Mouse (Mus musculus): ENCODE measurements around the gene Tpm3. TPM values are rescaled to one million over a fixed set of nuclear protein-coding genes. Genes with fewer than 3 reads are reported as not detected.

Gene Tpm3
- polyA plus RNA-seq, 1 experiment from 2014 or later = 499 TPM

DNA sequence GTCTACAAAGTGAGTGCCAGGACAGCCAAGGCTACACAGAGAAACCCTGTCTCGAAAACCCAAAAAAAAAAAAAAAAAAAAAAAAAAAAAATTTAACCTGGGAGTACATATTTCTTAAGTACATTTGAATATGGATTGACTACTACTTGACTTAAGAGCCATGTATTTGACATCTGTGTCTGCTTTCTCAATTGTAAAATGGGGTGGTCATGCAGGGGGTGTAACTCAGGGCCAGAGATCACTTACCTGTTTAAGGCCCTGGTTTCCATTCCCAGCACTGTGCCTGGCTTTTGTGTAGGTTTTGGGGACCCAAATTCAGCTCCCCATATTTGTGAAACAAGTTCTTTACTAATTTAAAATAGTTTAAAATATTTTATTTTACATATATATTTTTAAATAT is 65.2 kb downstream of the Tpm3 start:
- H3K4me2 ChIP-seq = no peak overlapping the region
- ATAC-seq (ENCODE audit: low FRiP score) = no peak
- no peak overlapping the region for H3K4me3 ChIP-seq (ENCODE audit: low read depth, low read length)
- WGBS = 60% methylated on average over 1 of the region's 1 CpGs
- DNase-seq (ENCODE audit: low spot score, missing footprints) = peak; percentile 80
- no peaks in the 10 kb centered on the region for H3K9me3 ChIP-seq (ENCODE audit: control insufficient read depth, low read length)
- H3K36me3 ChIP-seq (ENCODE audit: control insufficient read depth, insufficient read depth, low read length) = no peaks in the 10 kb centered on the region
- no peaks in the 10 kb centered on the region for H3K27me3 ChIP-seq (ENCODE audit: control insufficient read depth, insufficient read depth, low read length)
- H3K27ac ChIP-seq (ENCODE audit: low read depth, low read length) = no peak overlapping the region
- H3K4me1 ChIP-seq (ENCODE audit: control insufficient read depth, insufficient read depth, low read length) = no peaks in the 10 kb centered on the region
- no peak overlapping the region for H3K9ac ChIP-seq (ENCODE audit: low read length)

DNA sequence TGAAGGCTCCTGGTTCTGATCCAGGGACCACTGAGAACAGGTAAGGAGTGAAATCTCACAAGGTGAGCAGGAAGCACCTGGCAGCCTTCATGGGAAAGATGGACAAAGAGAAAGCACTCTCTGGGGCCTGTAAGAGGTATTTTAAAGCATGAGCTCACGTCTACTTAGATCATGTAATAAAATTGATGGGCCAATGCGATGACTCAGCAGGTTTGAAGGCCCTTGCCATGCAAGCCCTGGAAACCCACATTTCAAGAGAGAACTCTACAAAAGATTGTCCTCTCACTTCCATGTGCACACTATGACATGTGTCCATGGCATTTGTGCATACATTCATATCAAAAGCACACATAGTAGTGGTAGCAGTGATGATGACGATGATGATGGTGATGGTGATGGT is 67.5 kb downstream of the Tpm3 start:
- H3K4me3 ChIP-seq (ENCODE audit: low read depth, low read length) = no peak overlapping the region
- DNase-seq (ENCODE audit: low spot score, missing footprints) (no peak), ATAC-seq (ENCODE audit: low FRiP score) (no peak)
- H3K9ac ChIP-seq (ENCODE audit: low read length) = no peak overlapping the region
- no peaks in the 10 kb centered on the region for H3K9me3 ChIP-seq (ENCODE audit: control insufficient read depth, low read length)
- no peak overlapping the region for H3K4me2 ChIP-seq
- no peaks in the 10 kb centered on the region for H3K27me3 ChIP-seq (ENCODE audit: control insufficient read depth, insufficient read depth, low read length)
- H3K36me3 ChIP-seq (ENCODE audit: control insufficient read depth, insufficient read depth, low read length) = no peaks in the 10 kb centered on the region
- no peak overlapping the region for H3K27ac ChIP-seq (ENCODE audit: low read depth, low read length)
- 94% methylated on average over 3 of the region's 3 CpGs for WGBS
- no peaks in the 10 kb centered on the region for H3K4me1 ChIP-seq (ENCODE audit: control insufficient read depth, insufficient read depth, low read length)

DNA sequence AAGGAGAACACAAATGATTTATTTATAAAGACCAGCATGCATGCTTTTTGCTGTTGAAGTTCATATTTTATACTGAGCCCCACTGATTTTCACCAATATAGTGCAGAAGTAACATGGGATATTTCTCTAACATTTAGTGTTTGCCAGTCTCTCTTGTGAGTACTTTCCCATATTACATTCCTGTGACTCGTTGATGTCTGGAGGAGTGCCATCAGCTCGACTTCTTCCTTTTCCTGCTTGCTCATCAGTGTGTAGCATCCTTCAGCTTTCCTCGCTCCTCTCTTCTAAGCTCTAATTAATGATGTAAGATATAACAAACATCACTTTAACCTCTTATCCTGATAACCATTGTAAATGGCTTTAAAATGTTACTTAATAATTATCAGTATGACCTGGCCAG is 73.0 kb downstream of the Tpm3 start:
- Histone ChIP-seq H3K4me3 (ENCODE audit: low read depth, low read length) (no peak overlapping the region), H3K27ac (ENCODE audit: low read depth, low read length) (no peak overlapping the region), H3K27me3 (ENCODE audit: control insufficient read depth, insufficient read depth, low read length) (no peaks in the 10 kb centered on the region), H3K4me2 (no peak overlapping the region), H3K4me1 (ENCODE audit: control insufficient read depth, insufficient read depth, low read length) (no peaks in the 10 kb centered on the region), H3K9me3 (ENCODE audit: control insufficient read depth, low read length) (no peaks in the 10 kb centered on the region), H3K36me3 (ENCODE audit: control insufficient read depth, insufficient read depth, low read length) (no peaks in the 10 kb centered on the region), H3K9ac (ENCODE audit: low read length) (no peak overlapping the region)
- no peak for ATAC-seq (ENCODE audit: low FRiP score)
- DNase-seq (ENCODE audit: low spot score, missing footprints) = no peak
- 80% methylated on average over 3 of the region's 3 CpGs for WGBS

DNA sequence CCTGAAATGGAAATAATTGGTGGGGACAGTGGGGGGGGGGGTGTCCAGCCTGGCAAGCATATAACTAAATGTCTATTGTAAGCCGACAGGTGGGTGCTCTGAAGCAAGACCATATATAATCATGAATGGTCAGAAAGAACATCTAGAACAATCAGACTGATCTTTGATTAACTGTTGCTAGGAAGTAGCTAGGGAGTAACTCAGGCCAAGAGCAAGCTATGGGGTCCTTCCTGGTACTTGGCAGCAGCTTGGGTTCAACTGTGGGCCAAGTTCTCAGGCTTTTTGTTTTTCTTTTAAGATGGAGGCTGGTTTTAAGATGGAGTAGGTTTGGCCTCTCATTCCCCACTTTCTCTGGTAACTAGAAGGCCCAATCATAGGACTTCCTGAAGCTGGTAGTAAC is 74.2 kb downstream of the Tpm3 start:
- Histone ChIP-seq H3K36me3 (ENCODE audit: control insufficient read depth, insufficient read depth, low read length) (no peaks in the 10 kb centered on the region), H3K4me1 (ENCODE audit: control insufficient read depth, insufficient read depth, low read length) (no peaks in the 10 kb centered on the region), H3K9ac (ENCODE audit: low read length) (no peak overlapping the region), H3K4me3 (ENCODE audit: low read depth, low read length) (no peak overlapping the region), H3K4me2 (no peak overlapping the region), H3K27me3 (ENCODE audit: control insufficient read depth, insufficient read depth, low read length) (no peaks in the 10 kb centered on the region), H3K9me3 (ENCODE audit: control insufficient read depth, low read length) (no peaks in the 10 kb centered on the region), H3K27ac (ENCODE audit: low read depth, low read length) (no peak overlapping the region)
- 96% methylated on average over 1 of the region's 1 CpGs for WGBS
- DNase-seq (ENCODE audit: low spot score, missing footprints) = peak; percentile 23
- no peak for ATAC-seq (ENCODE audit: low FRiP score)

MicroRNAs within 50 kb of the gene (microRNA counts, 519-probe panel; counts per million panel counts)
- 4,832 counts per million, percentile 48 among the panel's probes with 10 or more counts for microRNA mmu-miR-190b

Small RNA genes lying within 50 kb of the gene (microRNA-seq; reads per million reads assigned to microRNA genes)
- gene Mir190b = 35.8 reads per million, percentile 42 among the genes with 10 or more reads in this experiment

Other genes with a start within 250 kb of the Tpm3 start
- gene She, start 241.3 kb upstream of the Tpm3 start, polyA plus RNA-seq (2014; fragmentation: Nextera tagmentation; extraction: Ambion mirVana) = 2.0 and 2.3 TPM in 2 replicates
- 0.36 and 0.45 TPM in 2 replicates for gene Il6ra, start 159.5 kb upstream of the Tpm3 start, polyA plus RNA-seq (2014; fragmentation: Nextera tagmentation; extraction: Ambion mirVana)
- 8.0 and 11.4 TPM in 2 replicates for gene Atp8b2, start 109.1 kb upstream of the Tpm3 start, polyA plus RNA-seq (2014; fragmentation: Nextera tagmentation; extraction: Ambion mirVana)
- 173 and 176 TPM in 2 replicates for gene Hax1, start 73.9 kb upstream of the Tpm3 start, polyA plus RNA-seq (2014; fragmentation: Nextera tagmentation; extraction: Ambion mirVana)
- gene 4933434E20Rik, start 21.0 kb upstream of the Tpm3 start, polyA plus RNA-seq (2014; fragmentation: Nextera tagmentation; extraction: Ambion mirVana) = 207 and 227 TPM in 2 replicates
- 209 and 218 TPM in 2 replicates for gene Ubap2l, start 20.0 kb upstream of the Tpm3 start, polyA plus RNA-seq (2014; fragmentation: Nextera tagmentation; extraction: Ambion mirVana)
- 0.57 and 0.60 TPM in 2 replicates for gene Nup210l, start 31.5 kb downstream of the Tpm3 start, polyA plus RNA-seq (2014; fragmentation: Nextera tagmentation; extraction: Ambion mirVana)
- 1,063 and 1,232 TPM in 2 replicates for gene Rps27, start 141.0 kb downstream of the Tpm3 start, polyA plus RNA-seq (2014; fragmentation: Nextera tagmentation; extraction: Ambion mirVana)
- gene Rab13, start 141.0 kb downstream of the Tpm3 start, polyA plus RNA-seq (2014; fragmentation: Nextera tagmentation; extraction: Ambion mirVana) = 14.4 and 16.4 TPM in 2 replicates
- 110 and 112 TPM in 2 replicates for gene Jtb, start 158.9 kb downstream of the Tpm3 start, polyA plus RNA-seq (2014; fragmentation: Nextera tagmentation; extraction: Ambion mirVana)
- 3.2 and 4.3 TPM in 2 replicates for gene Creb3l4, start 170.9 kb downstream of the Tpm3 start, polyA plus RNA-seq (2014; fragmentation: Nextera tagmentation; extraction: Ambion mirVana)
- gene Slc39a1, start 175.5 kb downstream of the Tpm3 start, polyA plus RNA-seq (2014; fragmentation: Nextera tagmentation; extraction: Ambion mirVana) = 58.7 and 59.4 TPM in 2 replicates
- 8.0 and 9.0 TPM in 2 replicates for gene Crtc2, start 181.5 kb downstream of the Tpm3 start, polyA plus RNA-seq (2014; fragmentation: Nextera tagmentation; extraction: Ambion mirVana)
- 3.8 and 4.0 TPM in 2 replicates for gene Dennd4b, start 192.5 kb downstream of the Tpm3 start, polyA plus RNA-seq (2014; fragmentation: Nextera tagmentation; extraction: Ambion mirVana)
- 10.4 TPM in 2 replicates for gene Gatad2b, start 220.5 kb downstream of the Tpm3 start, polyA plus RNA-seq (2014; fragmentation: Nextera tagmentation; extraction: Ambion mirVana)

Measured in midbrain, embryonic 11.5 days (tissue).